In the genomic region with DNA sequence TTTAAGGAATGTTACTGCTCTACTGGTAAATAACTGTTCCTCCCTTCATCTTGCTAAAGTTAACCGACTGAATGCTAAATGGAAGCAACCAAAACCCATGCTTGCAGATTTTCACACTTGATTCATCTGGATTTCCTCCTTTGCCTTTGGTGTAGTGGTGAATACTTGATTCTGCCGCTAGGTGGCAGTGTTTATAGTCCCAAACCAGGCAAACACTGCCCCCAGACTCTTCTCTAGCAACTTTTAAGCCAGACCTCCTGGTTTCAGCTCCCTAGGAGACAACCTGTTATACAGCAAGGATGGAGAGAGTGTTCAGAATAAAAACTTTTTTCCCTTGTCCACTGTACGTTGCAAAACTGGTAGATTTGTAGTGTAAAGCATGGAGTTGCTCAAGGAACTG, we compare ENCODE assay signal across 8 mouse cellular contexts. TPM values are rescaled to one million over a fixed set of nuclear protein-coding genes. Genes with fewer than 3 reads are reported as not detected.
A peak's percentile ranks its signal among the peaks of the same experiment; 100 is the strongest.
DNase-seq lines count a peak whose midpoint lies in the region; ATAC-seq and TF ChIP-seq lines count a peak whose summit lies in the region.

No protein-coding gene starts in this region.

- H3K4me3 ChIP-seq in liver, embryonic 11.5 days (ENCODE audit: low read depth, low read length), result no peak overlapping the region
- H3K4me3 ChIP-seq in forebrain, embryonic 14.5 days (ENCODE audit: low read depth, low read length), result no peak overlapping the region
- H3K4me3 ChIP-seq in midbrain, embryonic 16.5 days (ENCODE audit: low read depth, low read length), result no peak overlapping the region
- no peak overlapping the region for H3K4me3 ChIP-seq in spleen, adult 2 months (ENCODE audit: extremely low read depth, insufficient read depth, insufficient read length)

- no peaks in the 10 kb centered on the region for H3K9me3 ChIP-seq in liver, embryonic 11.5 days (ENCODE audit: control insufficient read depth, low read length)
- no peaks in the 10 kb centered on the region for H3K9me3 ChIP-seq in forebrain, embryonic 14.5 days (replicated peaks; ENCODE audit: control insufficient read depth, low read length)
- no peaks in the 10 kb centered on the region for H3K9me3 ChIP-seq in midbrain, embryonic 16.5 days (replicated peaks; ENCODE audit: control insufficient read depth, low read length, poor library complexity, severe bottlenecking)

- ATAC-seq in liver, embryonic 11.5 days (replicated peaks; ENCODE audit: low FRiP score), result no peak
- ATAC-seq in cerebellum, adult (ENCODE audit: insufficient number of reproducible peaks, low FRiP score, low TSS enrichment), result 0 out of 2 replicates have a peak, but pooled peaks have one; percentile 32
- peak; percentile 63 for ATAC-seq in forebrain, embryonic 14.5 days
- ATAC-seq in midbrain, embryonic 16.5 days, result peak; percentile 30; the same call in 1 of the 2 replicates

- H3K27ac ChIP-seq in liver, embryonic 11.5 days (ENCODE audit: low read depth, low read length), result no peak overlapping the region
- H3K27ac ChIP-seq in forebrain, embryonic 14.5 days (ENCODE audit: low read depth, low read length), result no peak overlapping the region
- no peak overlapping the region for H3K27ac ChIP-seq in midbrain, embryonic 16.5 days (ENCODE audit: low read length)
- H3K27ac ChIP-seq in spleen, adult 2 months (ENCODE audit: insufficient read depth, low read length), result no peak overlapping the region

- no peaks in the 10 kb centered on the region for H3K27me3 ChIP-seq in liver, embryonic 11.5 days (replicated peaks; ENCODE audit: control insufficient read depth, insufficient read depth, low read length)
- H3K27me3 ChIP-seq in forebrain, embryonic 14.5 days (replicated peaks; ENCODE audit: control insufficient read depth, insufficient read depth, low read length), result no peaks in the 10 kb centered on the region
- H3K27me3 ChIP-seq in midbrain, embryonic 16.5 days (ENCODE audit: control insufficient read depth, insufficient read depth, low read depth, low read length), result no peaks in the 10 kb centered on the region
- no peaks in the 10 kb centered on the region for H3K27me3 ChIP-seq in spleen, adult 2 months (ENCODE audit: control insufficient read depth, insufficient read depth, low read length)

- peak; percentile 50 for DNase-seq in liver
- no peak for DNase-seq in liver, embryonic 11.5 days (ENCODE audit: low spot score)
- peak; percentile 84 for DNase-seq in forebrain, embryonic 14.5 days (ENCODE audit: low spot score)
- DNase-seq in induced T-regulatory cell, adult 2 months (ENCODE audit: low read depth), result peak; percentile 79
- DNase-seq in left cerebral cortex, postnatal 25 days (ENCODE audit: low spot score in 2 of 2), result peak; percentile 75 to 79
- DNase-seq in spleen, adult 2 months (ENCODE audit: low read depth in 1 of 2, low spot score in 2 of 2), result peak; percentile 32 to 46

- intact Hi-C loops in left cerebral cortex, postnatal 25 days (cut with DNase I), result loop anchor here (1.0 kb wide), 1 partner anchor 601 kb away; no protein-coding TSS in a partner anchor

- H3K4me1 ChIP-seq in liver, embryonic 11.5 days (replicated peaks; ENCODE audit: control insufficient read depth, insufficient read depth, low read length), result no peaks in the 10 kb centered on the region
- H3K4me1 ChIP-seq in forebrain, embryonic 14.5 days (ENCODE audit: control insufficient read depth, insufficient read depth, low read length), result no peaks in the 10 kb centered on the region; the same call in 1 of the 2 replicates
- 0 out of 2 replicates have a peak, but pooled peaks cover 3% of the 10 kb centered on the region for H3K4me1 ChIP-seq in midbrain, embryonic 16.5 days (ENCODE audit: control insufficient read depth, insufficient read depth, low read length)
- H3K4me1 ChIP-seq in spleen, adult 2 months (ENCODE audit: control insufficient read depth, insufficient read depth, insufficient read length), result peaks cover 2% of the 10 kb centered on the region; the same call in 1 of the 2 replicates

- H3K4me2 ChIP-seq in liver, embryonic 11.5 days, result no peak overlapping the region
- no peak overlapping the region for H3K4me2 ChIP-seq in forebrain, embryonic 14.5 days (ENCODE audit: low read length)
- H3K4me2 ChIP-seq in midbrain, embryonic 16.5 days (ENCODE audit: low read length), result no peak overlapping the region

- TF ChIP-seq CTCF in spleen, adult 2 months (IDR thresholded peaks at IDR 0.05; ENCODE audit: extremely low read depth, insufficient read depth, insufficient read length, insufficient replicate concordance), result peak; percentile 49; the same call in 1 of the 2 replicates

- H3K36me3 ChIP-seq in liver, embryonic 11.5 days (ENCODE audit: control insufficient read depth, insufficient read depth, low read length), result no peaks in the 10 kb centered on the region
- H3K36me3 ChIP-seq in forebrain, embryonic 14.5 days (ENCODE audit: control insufficient read depth, insufficient read depth, low read length), result no peaks in the 10 kb centered on the region
- H3K36me3 ChIP-seq in midbrain, embryonic 16.5 days (ENCODE audit: control insufficient read depth, insufficient read depth, low read length), result no peaks in the 10 kb centered on the region
- no peaks in the 10 kb centered on the region for H3K36me3 ChIP-seq in spleen, adult 2 months (ENCODE audit: control insufficient read depth, insufficient read depth, low read length)

- WGBS in liver, embryonic 11.5 days, result 6% methylated on average over 3 of the region's 3 CpGs
- WGBS in forebrain, embryonic 14.5 days, result 7% methylated on average over 3 of the region's 3 CpGs
- WGBS in midbrain, embryonic 16.5 days, result 1% methylated on average over 3 of the region's 3 CpGs
- WGBS in spleen, adult 2 months, result 14% methylated on average over 3 of the region's 3 CpGs

- no peak for TF ChIP-seq POLR2A in spleen, adult 2 months (IDR thresholded peaks at IDR 0.05; ENCODE audit: low read depth, low read length)

- no peak overlapping the region for H3K9ac ChIP-seq in liver, embryonic 11.5 days (ENCODE audit: low read depth, low read length)
- no peak overlapping the region for H3K9ac ChIP-seq in forebrain, embryonic 14.5 days (ENCODE audit: low read length)
- no peak overlapping the region for H3K9ac ChIP-seq in midbrain, embryonic 16.5 days (ENCODE audit: low read depth, low read length)

RNA-seq across cellular contexts. Expression of gene Cep78, which starts 13.4 kb away (rescaled TPM):
- 29.0 and 30.1 TPM in 2 replicates for polyA plus RNA-seq in liver, embryonic 11.5 days (2014; fragmentation: Nextera tagmentation; extraction: Ambion mirVana)
- 36.6 and 39.4 TPM in 2 replicates for polyA plus RNA-seq in forebrain, embryonic 14.5 days (2014; fragmentation: Nextera tagmentation; extraction: Ambion mirVana)
- total RNA-seq in left cerebral cortex, postnatal 25 days (2021), result 10 to 100 TPM; 10.3 to 11.6 TPM
- polyA plus RNA-seq in midbrain, embryonic 16.5 days (2015; fragmentation: Nextera tagmentation; extraction: Ambion mirVana), result 29.9 and 31.9 TPM in 2 replicates
- 1.9 and 2.5 TPM in 2 replicates for polyA plus RNA-seq in spleen, adult 2 months (2012; rRNA removed)

RNA-seq across cellular contexts. Expression of gene Psat1, which starts 51.0 kb away (rescaled TPM):
- 264 and 315 TPM in 2 replicates for polyA plus RNA-seq in liver, embryonic 11.5 days (2014; fragmentation: Nextera tagmentation; extraction: Ambion mirVana)
- polyA plus RNA-seq in forebrain, embryonic 14.5 days (2014; fragmentation: Nextera tagmentation; extraction: Ambion mirVana), result 128 and 147 TPM in 2 replicates
- total RNA-seq in left cerebral cortex, postnatal 25 days (2021), result 100 to 1,000 TPM; 110 to 116 TPM
- 77.2 and 82.2 TPM in 2 replicates for polyA plus RNA-seq in midbrain, embryonic 16.5 days (2015; fragmentation: Nextera tagmentation; extraction: Ambion mirVana)
- 5.4 TPM in 2 replicates for polyA plus RNA-seq in spleen, adult 2 months (2012; rRNA removed)

Comparison
In these comparisons a context has a peak if more than half of its experiments do, and no peak if none do; other contexts are left out.
1. RNA of gene Psat1, which starts 51.0 kb away (polyA plus RNA-seq): 264 to 315 TPM in liver, embryonic 11.5 days, 128 to 147 TPM in forebrain, embryonic 14.5 days and 77.2 to 82.2 TPM in midbrain, embryonic 16.5 days; 5.4 TPM in spleen, adult 2 months; every median in the first group is over 10 times any median in the second.